Mouse (Mus musculus) CD4-positive helper T cell, adult 2 months (primary cell): Measurements from ENCODE around the gene Dab2.

Source experiments
- DNase-seq: peaks from one replicate; pipeline ENCODE4 v3.0.0-alpha.2; 2012; ENCODE audit warnings: low read depth, missing footprints, low spot score

Dab2 gene

GRCm38 (mm10) chr15:6299554-6299953, at the start of gene Dab2:
Gene Dab2 (plus strand): TSS chr15:6299788.
- DNase-seq: no peak

GRCm38 (mm10) chr15:6253471-6253870, 46.1 kb upstream of the Dab2 start:
- DNase-seq: no peak

GRCm38 (mm10) chr15:6254383-6254782, 45.2 kb upstream of the Dab2 start:
- no peak for DNase-seq

GRCm38 (mm10) chr15:6257049-6257448, 42.5 kb upstream of the Dab2 start:
- no peak for DNase-seq

GRCm38 (mm10) chr15:6259957-6260740, 39.4 kb upstream of the Dab2 start:
- DNase-seq: no peak

- no peak for DNase-seq
Observed at GRCm38 (mm10) chr15:6260741-6261430, 38.7 kb upstream of the Dab2 start.

GRCm38 (mm10) chr15:6267147-6267758, 32.3 kb upstream of the Dab2 start:
- no peak for DNase-seq

GRCm38 (mm10) chr15:6278606-6279468, 20.8 kb upstream of the Dab2 start:
- no peak for DNase-seq

- DNase-seq: no peak
Observed at GRCm38 (mm10) chr15:6280021-6280451, 19.6 kb upstream of the Dab2 start.

GRCm38 (mm10) chr15:6283249-6283648, 16.3 kb upstream of the Dab2 start:
- no peak for DNase-seq

GRCm38 (mm10) chr15:6296071-6296470, 3.5 kb upstream of the Dab2 start:
- DNase-seq: no peak

GRCm38 (mm10) chr15:6298726-6299125, 862 bp upstream of the Dab2 start:
- DNase-seq: no peak

GRCm38 (mm10) chr15:6302219-6302618, 2.6 kb downstream of the Dab2 start:
- no peak for DNase-seq

- DNase-seq: no peak
Observed at GRCm38 (mm10) chr15:6303822-6304221, 4.2 kb downstream of the Dab2 start.

- no peak for DNase-seq
Observed at GRCm38 (mm10) chr15:6309633-6310032, 10.0 kb downstream of the Dab2 start.

GRCm38 (mm10) chr15:6310417-6310816, 10.8 kb downstream of the Dab2 start:
- DNase-seq: no peak

- no peak for DNase-seq
Observed at GRCm38 (mm10) chr15:6312396-6312795, 12.8 kb downstream of the Dab2 start.

- no peak for DNase-seq
Observed at GRCm38 (mm10) chr15:6319352-6319751, 19.8 kb downstream of the Dab2 start.

- no peak for DNase-seq
Observed at GRCm38 (mm10) chr15:6320501-6320900, 20.9 kb downstream of the Dab2 start.

GRCm38 (mm10) chr15:6321263-6321662, 21.7 kb downstream of the Dab2 start:
- no peak for DNase-seq

- no peak for DNase-seq
Observed at GRCm38 (mm10) chr15:6322311-6322710, 22.7 kb downstream of the Dab2 start.

- no peak for DNase-seq
Observed at GRCm38 (mm10) chr15:6323577-6323976, 24.0 kb downstream of the Dab2 start.
